Mouse (Mus musculus) MEL (cell line): ENCODE data around the gene Oas1d.

Experiments
- BHLHE40 ChIP-seq: IDR thresholded peaks from 2 replicates; pipeline ENCODE4 v1.6.1; 2012; ENCODE audit warnings: low read depth, mild to moderate bottlenecking, inconsistent platforms, low read length, improper control_type of control experiment, borderline replicate concordance
- CTCF ChIP-seq, 3 experiments: IDR thresholded peaks in 2 of 3; conservative IDR thresholded peaks in 1 of 3; 2 replicates each; pipeline ENCODE4 v1.5.1; 2011 to 2012; ENCODE audit warnings: low read length in 3 of 3, low read depth in 2 of 3, mild to moderate bottlenecking in 2 of 3, improper control_type of control experiment in 1 of 3, inconsistent platforms in 1 of 3, mixed read lengths in 1 of 3, moderate library complexity in 1 of 3; ENCODE audit not compliant: control insufficient read depth in 1 of 3, insufficient read depth in 1 of 3, poor library complexity in 1 of 3, severe bottlenecking in 1 of 3
- EP300 ChIP-seq, 2 experiments: IDR thresholded peaks; 2 replicates each; pipeline ENCODE4 v1.6.1; 2011; ENCODE audit warnings: improper control_type of control experiment in 2 of 2, low read length in 2 of 2, low read depth in 1 of 2, mild to moderate bottlenecking in 1 of 2
- ETS1 ChIP-seq: IDR thresholded peaks from 2 replicates; pipeline ENCODE4 v1.6.1; 2012; ENCODE audit warnings: low read depth, mild to moderate bottlenecking, inconsistent platforms, low read length, improper control_type of control experiment, moderate library complexity
- GABPA ChIP-seq: IDR thresholded peaks from 2 replicates; pipeline ENCODE4 v1.6.1; 2012; ENCODE audit warnings: low read depth, mild to moderate bottlenecking, inconsistent platforms, low read length, improper control_type of control experiment, moderate library complexity
- JUND ChIP-seq: IDR thresholded peaks from 2 replicates; pipeline ENCODE4 v1.6.1; 2011; ENCODE audit warnings: low read depth, mild to moderate bottlenecking, improper control_type of control experiment, low read length
- MYC ChIP-seq: IDR thresholded peaks from 2 replicates; pipeline ENCODE4 v1.6.1; 2011; ENCODE audit warnings: low read depth, mild to moderate bottlenecking, low read length, improper control_type of control experiment, moderate library complexity
- NRF1 ChIP-seq: IDR thresholded peaks from 2 replicates; pipeline ENCODE4 v1.6.1; 2014; ENCODE audit warnings: low read depth, mild to moderate bottlenecking, inconsistent platforms, low read length, improper control_type of control experiment, moderate library complexity; ENCODE audit not compliant: poor library complexity, insufficient read depth, severe bottlenecking
- POLR2A ChIP-seq, 2 experiments: IDR thresholded peaks; 2 replicates each; pipeline ENCODE4 v1.6.1; 2011 to 2012; ENCODE audit warnings: low read length in 2 of 2, mild to moderate bottlenecking in 2 of 2, control low read depth in 1 of 2, improper control_type of control experiment in 1 of 2, low read depth in 1 of 2, moderate library complexity in 1 of 2; ENCODE audit not compliant: control insufficient read depth in 1 of 2, insufficient read depth in 1 of 2, poor library complexity in 1 of 2
- SIN3A ChIP-seq: IDR thresholded peaks from 2 replicates; pipeline ENCODE4 v1.6.1; 2012; ENCODE audit warnings: low read length, improper control_type of control experiment, inconsistent platforms
- SMC3 ChIP-seq: IDR thresholded peaks from 2 replicates; pipeline ENCODE4 v1.6.1; 2011; ENCODE audit warnings: low read depth, low read length, improper control_type of control experiment
- TBP ChIP-seq: IDR thresholded peaks from 2 replicates; pipeline ENCODE4 v1.8.0; 2011; ENCODE audit warnings: low read depth, low read length, improper control_type of control experiment
- UBTF ChIP-seq: IDR thresholded peaks from 2 replicates; pipeline ENCODE4 v1.6.1; 2012; ENCODE audit warnings: low read depth, mild to moderate bottlenecking, inconsistent platforms, low read length, improper control_type of control experiment, moderate library complexity, borderline replicate concordance; ENCODE audit not compliant: insufficient read depth

DNA sequence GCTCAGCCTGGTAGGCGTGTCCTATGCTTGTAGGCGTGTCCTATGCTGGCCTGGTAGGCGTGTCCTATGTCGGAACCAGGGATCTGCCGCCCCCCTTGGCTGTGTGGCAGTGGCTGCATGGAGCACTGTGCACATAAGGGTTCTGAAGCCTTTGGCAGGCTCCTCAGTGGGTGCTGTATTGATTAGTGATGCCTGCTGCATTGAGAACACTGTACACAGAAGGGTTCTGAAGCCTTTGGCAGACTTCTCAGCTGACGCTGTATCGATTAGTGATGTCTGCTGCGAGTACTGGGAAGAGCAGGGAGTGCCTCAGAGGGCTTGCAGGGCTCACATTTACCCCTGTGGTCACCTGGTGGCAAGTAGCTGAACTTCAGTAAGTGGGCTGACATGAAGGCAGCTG, 24.2 kb downstream of the Oas1d start:
- TF ChIP-seq CTCF (IDR thresholded peaks at IDR 0.05 in 2 of 3, conservative IDR thresholded peaks at IDR 0.05 in 1 of 3; ENCODE audit: control insufficient read depth in 1 of 3, insufficient read depth in 1 of 3, low read depth in 2 of 3, low read length in 3 of 3, poor library complexity in 1 of 3, severe bottlenecking in 1 of 3) (no peak), JUND (no peak), EP300 (IDR thresholded peaks at IDR 0.05; ENCODE audit: low read depth in 1 of 2, low read length in 2 of 2) (no peak), TBP (no peak), SIN3A (no peak), POLR2A (IDR thresholded peaks at IDR 0.05; ENCODE audit: control insufficient read depth in 1 of 2, insufficient read depth in 1 of 2, low read depth in 1 of 2, low read length in 2 of 2, poor library complexity in 1 of 2) (no peak), NRF1 (no peak), GABPA (no peak), BHLHE40 (no peak), UBTF (no peak), ETS1 (no peak), MYC (no peak), SMC3 (no peak)
